Mouse (Mus musculus) C2C12 (cell line): ENCODE measurements at regions not wholly inside any gene's neighbourhood (a gene's known extent, or its start where the extent isn't known, plus 50 kb on each side); places are given as distances from the start of the nearest gene placed in this dataset.

Source experiments
- H3K27me3 ChIP-seq: one replicate; pipeline ENCODE4 v1.6.1; 2011; ENCODE audit not compliant: control insufficient read depth, insufficient read depth, insufficient read length
- H3K36me3 ChIP-seq: one replicate; pipeline ENCODE4 v1.6.1; 2011; ENCODE audit not compliant: control insufficient read depth, insufficient read depth
- H3K4me3 ChIP-seq: one replicate; pipeline ENCODE4 v1.5.1; 2011; ENCODE audit warnings: mild to moderate bottlenecking, control low read depth; ENCODE audit not compliant: poor library complexity, insufficient read depth, severe bottlenecking
- H3K79me2 ChIP-seq: one replicate; pipeline ENCODE4 v1.6.1; 2011; ENCODE audit not compliant: control insufficient read depth, insufficient read depth
- H3K79me3 ChIP-seq: one replicate; pipeline ENCODE4 v1.6.1; 2011; ENCODE audit warnings: low read depth, control low read depth
- H3ac ChIP-seq: one replicate; pipeline ENCODE3; 2011; ENCODE audit warnings: low read depth; ENCODE audit not compliant: control insufficient read depth, insufficient read length
- CEBPB ChIP-seq: IDR thresholded peaks from one replicate; pipeline ENCODE4 v1.6.1; 2011; ENCODE audit warnings: low read depth, mild to moderate bottlenecking, control low read depth, moderate library complexity
- CTCF ChIP-seq: IDR thresholded peaks from one replicate; pipeline ENCODE4 v1.5.1; 2011; ENCODE audit not compliant: control insufficient read depth, insufficient read depth, insufficient read length
- FOSL1 ChIP-seq: IDR thresholded peaks from one replicate; pipeline ENCODE4 v1.8.0; 2011; ENCODE audit warnings: mild to moderate bottlenecking, low read length; ENCODE audit not compliant: poor library complexity, insufficient read depth, severe bottlenecking
- MAX ChIP-seq: IDR thresholded peaks from one replicate; pipeline ENCODE4 v1.6.1; 2011; ENCODE audit warnings: mild to moderate bottlenecking, control low read depth
- MYOD1 ChIP-seq: IDR thresholded peaks from one replicate; pipeline ENCODE4 v1.6.1; 2011; ENCODE audit warnings: low read depth; ENCODE audit not compliant: control insufficient read depth, insufficient read length
- MYOG ChIP-seq: IDR thresholded peaks from one replicate; pipeline ENCODE4 v1.6.1; 2011; ENCODE audit not compliant: control insufficient read depth, insufficient read length; ENCODE audit errors: extremely low read depth
- USF1 ChIP-seq: IDR thresholded peaks from one replicate; pipeline ENCODE4 v1.6.1; 2011; ENCODE audit warnings: low read depth, mild to moderate bottlenecking, control low read depth, moderate library complexity

DNA sequence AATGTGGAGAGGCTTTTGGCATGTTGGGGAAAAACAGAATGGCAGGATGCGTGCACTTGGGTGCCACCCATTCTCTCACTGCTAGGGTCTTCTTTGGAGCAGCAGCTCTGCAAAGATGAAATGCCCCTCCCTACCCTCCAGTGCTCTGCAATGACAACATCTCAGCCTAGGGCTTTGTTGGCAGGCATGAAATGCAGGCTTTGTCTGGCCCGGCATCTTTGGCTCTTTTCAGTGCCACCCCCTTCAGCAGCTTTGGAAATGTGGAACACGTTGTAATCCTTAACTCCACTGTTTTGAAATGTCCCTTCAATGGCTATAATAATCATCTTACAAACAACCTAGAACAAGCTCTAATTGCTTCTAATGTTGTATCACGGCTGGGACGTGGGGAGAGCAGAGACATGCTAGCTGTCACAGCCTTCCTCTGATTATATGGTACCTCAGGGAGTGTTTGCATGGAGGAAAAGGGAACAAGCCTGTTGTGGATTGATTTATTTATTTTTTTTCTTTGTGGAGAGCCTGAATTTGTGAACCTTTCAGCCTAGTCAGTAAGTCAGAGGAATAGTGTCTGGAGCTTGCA lies 581.6 kb upstream of the Kirrel3 start:
- Histone ChIP-seq H3K79me3 (no peaks in the 10 kb centered on the region), H3K36me3 (no peaks in the 10 kb centered on the region), H3K79me2 (no peaks in the 10 kb centered on the region), H3K4me3 (no peak overlapping the region), H3ac (no peak overlapping the region), H3K27me3 (no peaks in the 10 kb centered on the region)
- TF ChIP-seq MAX (no peak), USF1 (no peak), MYOG (no peak), MYOD1 (no peak), CTCF (no peak), CEBPB (no peak), FOSL1 (no peak)

GRCm38 (mm10) chr9:33914919-33915318 lies 570.8 kb upstream of the Kirrel3 start:
- Histone ChIP-seq H3K27me3 (no peaks in the 10 kb centered on the region), H3ac (no peak overlapping the region), H3K36me3 (no peaks in the 10 kb centered on the region), H3K4me3 (no peak overlapping the region), H3K79me3 (no peaks in the 10 kb centered on the region), H3K79me2 (no peaks in the 10 kb centered on the region)
- no peak for TF ChIP-seq CTCF
- no peak for TF ChIP-seq CEBPB
- TF ChIP-seq MYOG: no peak
- TF ChIP-seq USF1: no peak
- TF ChIP-seq FOSL1: no peak

DNA sequence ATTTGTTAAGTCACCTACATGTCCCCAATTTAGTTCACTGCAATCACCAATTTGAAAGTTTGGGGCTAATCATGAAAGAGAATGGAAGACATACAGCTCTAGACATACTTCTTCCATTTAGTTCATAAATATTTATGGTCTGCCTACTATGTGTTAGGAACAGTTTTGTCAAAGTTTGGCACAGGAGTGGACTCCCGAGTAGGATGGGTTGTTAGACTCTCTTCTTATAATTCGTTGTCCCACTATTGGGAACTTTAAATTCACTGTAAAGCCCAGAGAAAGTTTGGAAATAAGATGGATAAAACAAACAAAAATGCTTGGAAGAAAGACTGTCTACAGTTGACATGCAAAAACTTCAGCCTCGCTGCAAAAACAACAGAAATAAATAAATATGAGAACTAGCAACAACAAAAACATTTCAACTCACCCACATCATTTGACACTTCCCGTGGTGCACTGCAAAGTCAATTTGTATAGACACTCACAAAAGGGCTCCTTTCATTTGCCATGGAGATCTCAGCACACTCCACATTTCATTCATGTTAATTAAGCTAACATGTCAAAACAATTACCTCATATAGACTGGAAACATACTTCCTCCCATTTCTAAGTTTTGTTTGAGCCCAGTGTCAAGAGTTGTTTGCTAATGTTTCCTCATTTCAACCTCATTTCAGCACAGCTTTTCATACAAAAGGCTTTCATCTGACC lies 570.2 kb upstream of the Kirrel3 start:
- no peaks in the 10 kb centered on the region for H3K79me2 ChIP-seq
- H3K36me3 ChIP-seq: no peaks in the 10 kb centered on the region
- no peaks in the 10 kb centered on the region for H3K27me3 ChIP-seq
- no peak for TF ChIP-seq MYOG
- no peak for TF ChIP-seq FOSL1
- TF ChIP-seq CTCF: no peak
- H3K4me3 ChIP-seq: no peak overlapping the region
- H3K79me3 ChIP-seq: no peaks in the 10 kb centered on the region
- no peak overlapping the region for H3ac ChIP-seq

DNA sequence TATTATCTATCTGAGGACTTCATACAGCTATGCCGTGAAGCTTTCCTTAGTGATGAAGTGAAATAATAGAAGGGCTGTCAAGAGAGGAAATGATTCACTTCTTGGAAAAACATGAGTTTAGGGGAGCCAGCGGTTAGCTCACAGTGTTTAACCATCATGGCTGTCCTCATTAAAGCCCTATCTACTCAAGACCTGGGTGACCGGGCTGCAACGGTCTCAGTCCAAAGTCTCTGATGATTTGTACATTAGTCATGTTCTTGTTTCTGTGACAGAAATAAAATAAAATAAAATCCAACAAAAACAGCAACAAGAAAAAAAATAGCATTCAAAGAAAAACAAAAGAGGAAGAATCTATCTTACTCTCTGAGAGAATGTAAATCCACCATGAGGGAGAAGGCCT lies 555.4 kb upstream of the Kirrel3 start:
- Histone ChIP-seq H3K36me3 (no peaks in the 10 kb centered on the region), H3K27me3 (no peaks in the 10 kb centered on the region), H3K4me3 (no peak overlapping the region), H3K79me3 (no peaks in the 10 kb centered on the region), H3ac (no peak overlapping the region), H3K79me2 (no peaks in the 10 kb centered on the region)
- TF ChIP-seq CEBPB: no peak
- no peak for TF ChIP-seq CTCF
- TF ChIP-seq MYOG: no peak
- peak; percentile 11 for TF ChIP-seq MAX
- TF ChIP-seq FOSL1: peak; percentile 80
- TF ChIP-seq MYOD1: no peak

DNA sequence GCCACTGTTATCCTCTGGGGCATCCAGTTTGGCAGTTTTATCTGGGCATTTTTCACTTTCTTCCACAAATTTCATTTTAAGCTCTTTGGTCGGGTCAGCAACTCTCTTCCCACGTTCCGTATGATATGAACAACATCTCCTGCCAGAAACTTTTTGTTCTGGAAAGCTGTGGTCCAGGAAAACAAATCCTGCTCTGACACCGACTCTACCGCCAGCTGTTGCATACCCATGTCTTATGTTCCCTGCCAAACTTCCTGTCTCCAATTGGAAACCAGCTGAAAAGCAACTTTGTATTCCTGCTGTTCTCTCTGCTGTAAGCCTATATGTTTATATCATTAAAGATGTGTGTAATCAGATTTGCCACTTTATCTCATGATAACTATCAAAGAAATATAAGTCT lies 551.6 kb upstream of the Kirrel3 start:
- TF ChIP-seq FOSL1 (no peak), CTCF (no peak), CEBPB (no peak)
- Histone ChIP-seq H3K36me3 (no peaks in the 10 kb centered on the region), H3K79me2 (no peaks in the 10 kb centered on the region), H3K79me3 (no peaks in the 10 kb centered on the region), H3ac (no peak overlapping the region), H3K27me3 (no peaks in the 10 kb centered on the region), H3K4me3 (no peak overlapping the region)

DNA sequence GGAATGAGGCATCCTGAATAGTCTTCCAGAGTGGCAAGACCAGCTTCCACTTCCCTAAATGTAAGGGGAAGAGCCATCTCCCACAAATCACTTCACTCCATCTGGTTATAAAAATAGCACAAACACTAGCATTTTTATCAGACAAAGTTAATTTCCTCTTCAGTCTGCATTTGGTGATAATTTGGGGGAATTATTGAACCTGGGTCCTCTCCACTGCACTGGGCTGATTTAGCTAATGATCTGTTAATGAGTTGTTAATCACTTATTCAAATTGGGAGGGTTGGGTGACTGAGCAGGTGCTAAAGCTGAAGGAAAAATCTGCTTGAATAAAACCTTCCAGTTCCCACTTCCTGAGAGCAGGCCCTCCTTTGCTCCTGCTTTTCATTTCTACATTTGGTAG lies 531.4 kb upstream of the Kirrel3 start:
- no peak overlapping the region for H3K4me3 ChIP-seq
- TF ChIP-seq MYOD1: no peak
- no peak for TF ChIP-seq CTCF
- TF ChIP-seq USF1: no peak
- no peaks in the 10 kb centered on the region for H3K79me2 ChIP-seq
- no peaks in the 10 kb centered on the region for H3K79me3 ChIP-seq
- H3K36me3 ChIP-seq: no peaks in the 10 kb centered on the region
- H3ac ChIP-seq: no peak overlapping the region
- no peaks in the 10 kb centered on the region for H3K27me3 ChIP-seq
